Mouse (Mus musculus) megakaryocyte, embryonic 14.5 days (primary cell): Measurements from ENCODE around the gene Scml4.

ENCODE experiments used
- FLI1 ChIP-seq: IDR thresholded peaks from 2 replicates; pipeline ENCODE4 v1.6.1; 2012; ENCODE audit warnings: low read length, inconsistent platforms, mixed read lengths
- GATA1 ChIP-seq: IDR thresholded peaks from 3 replicates; pipeline ENCODE4 v1.6.1; 2012; ENCODE audit warnings: mixed read lengths, low read length, inconsistent platforms, borderline replicate concordance

DNA sequence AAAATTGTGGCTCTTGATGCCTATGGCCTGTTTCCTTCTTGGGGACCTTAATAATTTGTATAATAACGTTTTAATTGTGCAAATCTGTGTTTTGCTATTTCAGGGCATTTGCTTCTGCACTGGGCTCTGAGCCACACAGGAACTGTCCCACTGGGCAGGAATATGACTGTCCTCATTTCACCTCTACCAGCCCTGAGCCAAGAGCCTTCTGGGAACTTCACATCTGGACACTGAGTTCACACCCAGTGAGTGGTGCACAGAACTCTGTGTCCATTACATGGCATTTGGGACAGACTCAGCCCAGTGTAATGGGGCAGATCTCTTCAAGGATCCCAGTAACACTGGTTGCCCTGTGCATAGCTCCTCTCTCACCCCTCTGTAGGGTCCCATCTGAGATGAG is 16.8 kb upstream of the Scml4 start:
- no peak for TF ChIP-seq GATA1
- TF ChIP-seq FLI1, result no peak
